Mouse (Mus musculus): ENCODE measurements around the gene Shank2.

- TF ChIP-seq CTCF (IDR thresholded peaks at IDR 0.05; ENCODE audit: low read depth) (no peak), EP300 (IDR thresholded peaks at IDR 0.05; ENCODE audit: low read depth) (no peak)
These were observed 24.3 kb upstream of the Shank2 start for GRCm38 (mm10) chr7:143977491-143977830.
